Mouse (Mus musculus) kidney, postnatal 14 days (tissue): ENCODE data around the gene Scgb1b18.
"Not testable (repeated sequence)": the region's sequence is repeated elsewhere in the genome, so short reads cannot be mapped to it uniquely, and the experiment has no call there.

Experiments used
- DNase-seq: peaks from one replicate; pipeline ENCODE4 v3.0.0; 2022; ENCODE audit warnings: mixed read lengths

The Scgb1b18 gene

GRCm38 (mm10) chr7:33185268-33185667 lies at the start of gene Scgb1b18:
Gene Scgb1b18, plus strand, starts transcription at chr7:33185568.
- DNase-seq, result not testable (repeated sequence)

GRCm38 (mm10) chr7:33173764-33174163 lies 11.6 kb upstream of the Scgb1b18 start, which contains the start of gene Scgb2b18:
Gene Scgb2b18, minus strand, starts transcription at chr7:33173864.
- DNase-seq, result not testable (repeated sequence)
